Mouse (Mus musculus) left cerebral cortex, adult 2 months (tissue): Measurements from ENCODE around the gene H2al1a. TPM values are rescaled to one million over a fixed set of nuclear protein-coding genes. Genes with fewer than 3 reads are reported as not detected.
"Not testable (repeated sequence)": the region's sequence is repeated elsewhere in the genome, so short reads cannot be mapped to it uniquely, and the experiment has no call there.

Experiments
- DNase-seq, 2 experiments: peaks; one replicate each; pipeline ENCODE4 v3.0.0; 2021 to 2022; ENCODE audit warnings: low spot score in 2 of 2, mixed read lengths in 1 of 2; ENCODE audit errors: extremely low spot score in 1 of 2
- H3K27ac ChIP-seq: fragments of 200-600 bp; 2 replicates; pipeline ENCODE4 v1.8.1; 2022
- H3K4me3 ChIP-seq: fragments of 200-600 bp; 2 replicates; pipeline ENCODE4 v1.8.1; 2022
- CTCF ChIP-seq: fragments of 200-600 bp; IDR thresholded peaks from 2 replicates; pipeline ENCODE4 v1.8.1; 2022; ENCODE audit warnings: antibody characterized with exemption, mild to moderate bottlenecking, moderate library complexity
- intact Hi-C: fragments of 180-260 bp; cut with DNase I; formaldehyde crosslinking; loops from one replicate; pipeline ENCODE4 v1.15.1; 2025
- total RNA-seq, 2 experiments: library from RNA; stranded (reverse); gene quantifications; 2 replicates each; pipeline ENCODE4 v1.2.3; 2021

H2al1a gene
- total RNA-seq, 2 experiments from 2014 or later, result not detected

- H3K27ac ChIP-seq, result no peak overlapping the region
- intact Hi-C loops, result loop anchor here (5.0 kb wide), 1 partner anchor 53 kb away; no protein-coding TSS in a partner anchor
- no peak for TF ChIP-seq CTCF
- H3K4me3 ChIP-seq, result no peak overlapping the region
- no peak for DNase-seq
Measured at GRCm38 (mm10) chrX:11289244-11289643, 9.8 kb upstream of the H2al1a start.

DNA sequence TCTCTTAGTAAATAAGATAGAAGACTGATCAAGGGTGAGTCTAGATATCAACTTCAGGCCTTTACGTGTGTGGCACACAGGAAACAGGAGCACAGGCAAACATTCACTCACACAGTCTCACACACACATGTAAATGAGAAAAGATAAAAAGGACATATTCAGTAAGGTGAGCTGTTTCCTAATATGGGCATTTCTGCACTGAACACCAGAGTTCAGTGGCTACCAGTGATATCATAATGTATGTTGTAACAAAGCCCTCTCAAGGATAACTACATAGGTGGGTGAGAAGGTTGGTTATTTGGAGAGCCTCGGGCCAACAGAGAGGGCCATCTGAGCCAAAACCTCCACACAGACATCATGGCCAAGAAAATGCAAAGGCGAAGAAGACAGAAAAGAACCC is 3.1 kb downstream of the H2al1a start, which contains the start of gene H2al1b:
Gene H2al1b (plus strand): TSS at position 301 of the 400 bp plus-strand sequence.
- H3K4me3 ChIP-seq, DNase-seq, H3K27ac ChIP-seq, intact Hi-C loops: not testable (repeated sequence)

GRCm38 (mm10) chrX:11305355-11305754 is 6.3 kb downstream of the H2al1a start, which contains the start of gene H2al1c:
Gene H2al1c (plus strand): TSS chrX:11305655.
- DNase-seq, H3K4me3 ChIP-seq, intact Hi-C loops, H3K27ac ChIP-seq: not testable (repeated sequence)

GRCm38 (mm10) chrX:11308524-11308923 is 9.5 kb downstream of the H2al1a start, which contains the start of gene H2al1d:
Gene H2al1d (plus strand): TSS chrX:11308824.
- DNase-seq, H3K4me3 ChIP-seq, H3K27ac ChIP-seq, intact Hi-C loops: not testable (repeated sequence)

GRCm38 (mm10) chrX:11311634-11312033 is 12.6 kb downstream of the H2al1a start, which contains the start of gene H2al1e:
Gene H2al1e (plus strand): TSS chrX:11311934.
- intact Hi-C loops, DNase-seq, H3K4me3 ChIP-seq, H3K27ac ChIP-seq: not testable (repeated sequence)

DNA sequence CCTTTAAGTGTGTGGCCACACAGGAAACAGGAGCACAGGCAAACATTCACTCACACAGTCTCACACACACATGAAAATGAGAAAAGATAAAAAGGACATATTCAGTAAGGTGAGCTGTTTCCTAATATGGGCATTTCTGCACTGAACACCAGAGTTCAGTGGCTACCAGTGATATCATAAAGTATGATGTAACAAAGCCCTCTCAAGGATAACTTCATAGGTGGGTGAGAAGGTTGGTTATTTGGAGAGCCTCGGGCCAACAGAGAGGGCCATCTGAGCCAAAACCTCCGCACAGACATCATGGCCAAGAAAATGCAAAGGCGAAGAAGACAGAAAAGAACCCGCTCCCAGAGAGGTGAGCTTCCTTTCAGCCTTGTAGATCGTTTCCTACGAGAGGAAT is 15.8 kb downstream of the H2al1a start, which contains the start of gene H2al1f:
Gene H2al1f (plus strand): TSS at position 301 of the 400 bp plus-strand sequence.
- H3K4me3 ChIP-seq, intact Hi-C loops, H3K27ac ChIP-seq, DNase-seq: not testable (repeated sequence)

- intact Hi-C loops, DNase-seq, H3K4me3 ChIP-seq, H3K27ac ChIP-seq: not testable (repeated sequence)
Measured at GRCm38 (mm10) chrX:11317956-11318355, 18.9 kb downstream of the H2al1a start, which contains the start of gene H2al1g. Gene H2al1g (plus strand): TSS chrX:11318256.

DNA sequence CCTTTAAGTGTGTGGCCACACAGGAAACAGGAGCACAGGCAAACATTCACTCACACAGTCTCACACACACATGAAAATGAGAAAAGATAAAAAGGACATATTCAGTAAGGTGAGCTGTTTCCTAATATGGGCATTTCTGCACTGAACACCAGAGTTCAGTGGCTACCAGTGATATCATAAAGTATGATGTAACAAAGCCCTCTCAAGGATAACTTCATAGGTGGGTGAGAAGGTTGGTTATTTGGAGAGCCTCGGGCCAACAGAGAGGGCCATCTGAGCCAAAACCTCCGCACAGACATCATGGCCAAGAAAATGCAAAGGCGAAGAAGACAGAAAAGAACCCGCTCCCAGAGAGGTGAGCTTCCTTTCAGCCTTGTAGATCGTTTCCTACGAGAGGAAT is 22.1 kb downstream of the H2al1a start, which contains the start of gene H2al1h:
Gene H2al1h (plus strand): TSS at position 301 of the 400 bp plus-strand sequence.
- DNase-seq, H3K4me3 ChIP-seq, H3K27ac ChIP-seq, intact Hi-C loops: not testable (repeated sequence)

DNA sequence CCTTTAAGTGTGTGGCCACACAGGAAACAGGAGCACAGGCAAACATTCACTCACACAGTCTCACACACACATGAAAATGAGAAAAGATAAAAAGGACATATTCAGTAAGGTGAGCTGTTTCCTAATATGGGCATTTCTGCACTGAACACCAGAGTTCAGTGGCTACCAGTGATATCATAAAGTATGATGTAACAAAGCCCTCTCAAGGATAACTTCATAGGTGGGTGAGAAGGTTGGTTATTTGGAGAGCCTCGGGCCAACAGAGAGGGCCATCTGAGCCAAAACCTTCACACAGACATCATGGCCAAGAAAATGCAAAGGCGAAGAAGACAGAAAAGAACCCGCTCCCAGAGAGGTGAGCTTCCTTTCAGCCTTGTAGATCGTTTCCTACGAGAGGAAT is 25.3 kb downstream of the H2al1a start, which contains the start of gene H2al1i:
Gene H2al1i (plus strand): TSS at position 301 of the 400 bp plus-strand sequence.
- H3K27ac ChIP-seq, H3K4me3 ChIP-seq, DNase-seq, intact Hi-C loops: not testable (repeated sequence)

DNA sequence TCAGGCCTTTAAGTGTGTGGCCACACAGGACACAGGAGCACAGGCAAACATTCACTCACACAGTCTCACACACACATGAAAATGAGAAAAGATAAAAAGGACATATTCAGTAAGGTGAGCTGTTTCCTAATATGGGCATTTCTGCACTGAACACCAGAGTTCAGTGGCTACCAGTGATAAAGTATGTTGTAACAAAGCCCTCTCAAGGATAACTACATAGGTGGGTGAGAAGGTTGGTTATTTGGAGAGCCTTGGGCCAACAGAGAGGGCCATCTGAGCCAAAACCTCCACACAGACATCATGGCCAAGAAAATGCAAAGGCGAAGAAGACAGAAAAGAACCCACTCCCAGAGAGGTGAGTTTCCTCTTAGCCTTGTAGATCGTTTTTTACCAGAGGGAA is 28.5 kb downstream of the H2al1a start, which contains the start of gene H2al1j:
Gene H2al1j (plus strand): TSS at position 301 of the 400 bp plus-strand sequence.
- H3K27ac ChIP-seq, DNase-seq, intact Hi-C loops, H3K4me3 ChIP-seq: not testable (repeated sequence)

GRCm38 (mm10) chrX:11345762-11346161 is 46.7 kb downstream of the H2al1a start:
- DNase-seq, result no peak
- Histone ChIP-seq H3K4me3 (no peak overlapping the region), H3K27ac (no peak overlapping the region)
- intact Hi-C loops, result no loop called here
- no peak for TF ChIP-seq CTCF

DNA sequence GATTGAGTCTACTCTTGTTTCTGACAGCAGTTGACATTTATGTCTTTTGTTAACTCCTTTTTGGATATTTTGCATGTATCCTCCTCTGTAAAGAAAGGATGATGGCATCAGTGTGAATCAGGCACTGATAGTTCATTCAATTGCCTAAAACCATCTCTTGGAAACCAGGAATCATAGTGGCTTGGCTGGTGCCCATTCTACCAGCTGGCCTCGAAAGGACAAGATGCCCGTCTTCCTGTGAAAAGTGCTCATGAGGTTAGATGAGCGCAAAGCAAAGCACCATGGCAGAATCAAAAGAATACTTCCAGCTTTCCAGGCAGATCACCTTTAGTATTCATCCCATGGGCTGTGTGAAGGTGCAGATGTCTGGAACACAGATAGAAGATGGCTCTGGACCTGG is 47.7 kb downstream of the H2al1a start:
- Histone ChIP-seq H3K27ac (no peak overlapping the region), H3K4me3 (no peak overlapping the region)
- TF ChIP-seq CTCF, result no peak
- intact Hi-C loops, result no loop called here
- DNase-seq, result no peak

Other genes starting within 250 kb of the H2al1a start
- gene H2al1b, start 3.2 kb downstream of the H2al1a start, total RNA-seq, result not detected
- gene H2al1c, start 6.4 kb downstream of the H2al1a start, total RNA-seq, result not detected
- gene H2al1d, start 9.6 kb downstream of the H2al1a start, total RNA-seq, result not detected
- not detected for gene H2al1e, start 12.7 kb downstream of the H2al1a start, total RNA-seq
- gene H2al1f, start 15.9 kb downstream of the H2al1a start, total RNA-seq, result not detected
- gene H2al1g, start 19.0 kb downstream of the H2al1a start, total RNA-seq, result not detected
- gene H2al1h, start 22.2 kb downstream of the H2al1a start, total RNA-seq, result not detected
- not detected for gene H2al1i, start 25.4 kb downstream of the H2al1a start, total RNA-seq
- not detected for gene H2al1j, start 28.6 kb downstream of the H2al1a start, total RNA-seq